29 mouse cellular contexts compared by ENCODE assay signal in genomic region chr6:43562474-43562873, GRCm38 (mm10).
"Had no signal": no experiment of that assay in that cellular context is flagged by ENCODE, and none has a peak within 500 bp of the region (broad histone marks: within the 10 kb centered on the region; RNA-seq: fewer than 3 reads in every experiment).

No protein-coding gene starts in this region.

- H3K4me2 ChIP-seq: limb, embryonic 12.5 days; limb, embryonic 13.5 days; limb, embryonic 15.5 days; liver, embryonic 11.5 days; liver, embryonic 12.5 days; liver, embryonic 13.5 days; liver, embryonic 15.5 days; lung, embryonic 14.5 days; lung, embryonic 15.5 days; midbrain, embryonic 11.5 days; midbrain, embryonic 12.5 days; midbrain, embryonic 13.5 days; midbrain, embryonic 15.5 days; neural tube, embryonic 12.5 days had no signal

- H3K9ac ChIP-seq: limb, embryonic 12.5 days; limb, embryonic 13.5 days; limb, embryonic 15.5 days; liver, embryonic 12.5 days; liver, embryonic 13.5 days; liver, embryonic 14.5 days; liver, embryonic 15.5 days; liver, postnatal 0 days; lung, embryonic 14.5 days; lung, embryonic 15.5 days; midbrain, embryonic 12.5 days; midbrain, embryonic 13.5 days; midbrain, embryonic 15.5 days; neural tube, embryonic 12.5 days had no signal

- H3K9me3 ChIP-seq: limb, embryonic 10.5 days; limb, embryonic 12.5 days; limb, embryonic 13.5 days; limb, embryonic 15.5 days; liver, embryonic 12.5 days; liver, embryonic 13.5 days; liver, embryonic 15.5 days; lung, embryonic 15.5 days; megakaryocyte, embryonic 14.5 days; midbrain, embryonic 10.5 days; midbrain, embryonic 12.5 days; midbrain, embryonic 13.5 days; midbrain, embryonic 15.5 days; neural tube, embryonic 12.5 days had no signal

- H3K36me3 ChIP-seq: limb, embryonic 10.5 days; limb, embryonic 12.5 days; limb, embryonic 13.5 days; limb, embryonic 15.5 days; liver, embryonic 12.5 days; liver, embryonic 13.5 days; liver, embryonic 15.5 days; lung, embryonic 15.5 days; midbrain, embryonic 10.5 days; midbrain, embryonic 12.5 days; midbrain, embryonic 13.5 days; midbrain, embryonic 15.5 days; neural tube, embryonic 12.5 days had no signal

- DNase-seq: left cerebral cortex, postnatal 4 days; liver; liver, embryonic 13.5 days; liver, postnatal 0 days; lung, adult 18-20 months; lung, adult 2 months; lung, embryonic 14.5 days; lung, postnatal 10 days; lung, postnatal 14 days; lung, postnatal 36 days; midbrain, embryonic 14.5 days had no signal

- H3K27me3 ChIP-seq: limb, embryonic 12.5 days; limb, embryonic 13.5 days; limb, embryonic 15.5 days; liver, embryonic 12.5 days; liver, embryonic 13.5 days; liver, embryonic 15.5 days; lung, embryonic 15.5 days; megakaryocyte, embryonic 14.5 days; midbrain, embryonic 12.5 days; midbrain, embryonic 13.5 days; midbrain, embryonic 15.5 days; neural tube, embryonic 12.5 days had no signal

- H3K27ac ChIP-seq: limb, embryonic 10.5 days; limb, embryonic 12.5 days; limb, embryonic 13.5 days; limb, embryonic 15.5 days; liver, embryonic 12.5 days; liver, embryonic 13.5 days; liver, embryonic 14.5 days; liver, embryonic 15.5 days; lung, embryonic 15.5 days; macrophage; midbrain, embryonic 10.5 days; midbrain, embryonic 12.5 days; midbrain, embryonic 13.5 days; midbrain, embryonic 15.5 days; neural tube, embryonic 12.5 days had no signal

- H3K4me3 ChIP-seq: limb, embryonic 10.5 days; limb, embryonic 12.5 days; limb, embryonic 13.5 days; limb, embryonic 15.5 days; liver, embryonic 12.5 days; liver, embryonic 13.5 days; liver, embryonic 15.5 days; lung, embryonic 15.5 days; megakaryocyte, embryonic 14.5 days; midbrain, embryonic 10.5 days; midbrain, embryonic 12.5 days; midbrain, embryonic 13.5 days; midbrain, embryonic 15.5 days; myocyte; neural tube, embryonic 12.5 days had no signal

- H3K4me1 ChIP-seq: limb, embryonic 10.5 days; limb, embryonic 12.5 days; limb, embryonic 13.5 days; limb, embryonic 15.5 days; liver, embryonic 12.5 days; liver, embryonic 13.5 days; liver, embryonic 15.5 days; lung, embryonic 15.5 days; midbrain, embryonic 10.5 days; midbrain, embryonic 12.5 days; midbrain, embryonic 13.5 days; midbrain, embryonic 15.5 days; neural tube, embryonic 12.5 days had no signal
